Mouse (Mus musculus) brain, adult 10 weeks (tissue): Measurements from ENCODE around the gene St8sia2. TPM values are rescaled to one million over a fixed set of nuclear protein-coding genes. Genes with fewer than 3 reads are reported as not detected.

ENCODE experiments used
- polyA plus RNA-seq: library from polyadenylated mRNA; stranded (reverse); fragments of 350-450 nt; fragmentation: Illumina TruSeq; extraction: RNeasy Lipid Tissue Mini Kit (QIAGEN cat#74804); gene quantifications from one replicate; pipeline ENCODE4 v1.2.3, GENCODE M21; 2015; ENCODE audit warnings: low read depth, low replicate concordance

St8sia2 gene
- polyA plus RNA-seq, result 2.3 TPM

GRCm38 (mm10) chr7:74013601-74014175, at the start of gene St8sia2:
Gene St8sia2 (minus strand): TSS chr7:74013690.

